Mouse (Mus musculus): ENCODE data around the gene Icam2. TPM values are rescaled to one million over a fixed set of nuclear protein-coding genes. Genes with fewer than 3 reads are reported as not detected.
"Not testable (repeated sequence)": the region's sequence is repeated elsewhere in the genome, so short reads cannot be mapped to it uniquely, and the experiment has no call there.

Icam2 gene
- polyA plus RNA-seq, 1 experiment from 2014 or later = 13.0 TPM

GRCm38 (mm10) chr11:106359350-106359749, 28.5 kb downstream of the Icam2 start:
- no peaks in the 10 kb centered on the region for H3K36me3 ChIP-seq
- no peak overlapping the region for H3K4me2 ChIP-seq
- H3K27me3 ChIP-seq = no peaks in the 10 kb centered on the region
- no peaks in the 10 kb centered on the region for H3K4me1 ChIP-seq (replicated peaks)
- no peak overlapping the region for H3K27ac ChIP-seq (replicated peaks)
- WGBS = 31% methylated on average over 5 of the region's 5 CpGs
- H3K9me3 ChIP-seq = no peaks in the 10 kb centered on the region
- H3K9ac ChIP-seq = no peak overlapping the region
- no peak for ATAC-seq (ENCODE audit: low FRiP score, low read depth)
- no peak overlapping the region for H3K4me3 ChIP-seq

- H3K27ac ChIP-seq (replicated peaks) = no peak overlapping the region
- H3K9ac ChIP-seq = no peak overlapping the region
- no peaks in the 10 kb centered on the region for H3K4me1 ChIP-seq (replicated peaks)
- no peaks in the 10 kb centered on the region for H3K27me3 ChIP-seq
- no peak for ATAC-seq (ENCODE audit: low FRiP score, low read depth)
- H3K9me3 ChIP-seq = no peaks in the 10 kb centered on the region
- WGBS = 77% methylated on average over 19 of the region's 19 CpGs
- no peaks in the 10 kb centered on the region for H3K36me3 ChIP-seq
- no peak overlapping the region for H3K4me2 ChIP-seq
- H3K4me3 ChIP-seq = no peak overlapping the region
Observed at GRCm38 (mm10) chr11:106355382-106356128, 32.3 kb downstream of the Icam2 start.

GRCm38 (mm10) chr11:106354181-106354580, 33.7 kb downstream of the Icam2 start:
- Histone ChIP-seq H3K9me3 (no peaks in the 10 kb centered on the region), H3K4me3 (no peak overlapping the region), H3K27me3 (no peaks in the 10 kb centered on the region), H3K27ac (replicated peaks) (no peak overlapping the region), H3K4me2 (no peak overlapping the region), H3K4me1 (replicated peaks) (no peaks in the 10 kb centered on the region), H3K36me3 (no peaks in the 10 kb centered on the region), H3K9ac (no peak overlapping the region)
- ATAC-seq (ENCODE audit: low FRiP score, low read depth) = no peak
- WGBS = 66% methylated on average over 1 of the region's 1 CpGs

- no peak within 1 kb of the TSS for H3K27ac ChIP-seq (replicated peaks)
- WGBS = 92% methylated on average over 12 of the region's 12 CpGs
- H3K9ac ChIP-seq = no peak within 1 kb of the TSS
- H3K9me3 ChIP-seq = no peaks in the 10 kb centered on the region
- H3K4me2 ChIP-seq = no peak within 1 kb of the TSS
- H3K4me1 ChIP-seq (replicated peaks) = no peaks in the 10 kb centered on the region
- ATAC-seq (ENCODE audit: low FRiP score, low read depth) = no peak
- no peaks in the 10 kb centered on the region for H3K36me3 ChIP-seq
- H3K4me3 ChIP-seq = no peak within 1 kb of the TSS
- H3K27me3 ChIP-seq = no peaks in the 10 kb centered on the region
Observed at GRCm38 (mm10) chr11:106353188-106353587, 34.7 kb downstream of the Icam2 start, which contains the start of gene Scn4a. TSS of gene Scn4a (minus strand) at chr11:106353288.

- no peak overlapping the region for H3K4me2 ChIP-seq
- H3K27ac ChIP-seq (replicated peaks) = no peak overlapping the region
- H3K4me3 ChIP-seq = no peak overlapping the region
- no peaks in the 10 kb centered on the region for H3K4me1 ChIP-seq (replicated peaks)
- no peaks in the 10 kb centered on the region for H3K36me3 ChIP-seq
- no peaks in the 10 kb centered on the region for H3K9me3 ChIP-seq
- WGBS = 75% methylated on average over 4 of the region's 4 CpGs
- no peak overlapping the region for H3K9ac ChIP-seq
- no peaks in the 10 kb centered on the region for H3K27me3 ChIP-seq
- ATAC-seq (ENCODE audit: low FRiP score, low read depth) = no peak
Observed at GRCm38 (mm10) chr11:106351941-106352340, 35.9 kb downstream of the Icam2 start.

GRCm38 (mm10) chr11:106351253-106351652, 36.6 kb downstream of the Icam2 start:
- no peaks in the 10 kb centered on the region for H3K27me3 ChIP-seq
- H3K9me3 ChIP-seq = no peaks in the 10 kb centered on the region
- H3K4me2 ChIP-seq = no peak overlapping the region
- 68% methylated on average over 3 of the region's 3 CpGs for WGBS
- no peak for ATAC-seq (ENCODE audit: low FRiP score, low read depth)
- H3K27ac ChIP-seq (replicated peaks) = no peak overlapping the region
- no peak overlapping the region for H3K4me3 ChIP-seq
- H3K4me1 ChIP-seq (replicated peaks) = no peaks in the 10 kb centered on the region
- H3K36me3 ChIP-seq = no peaks in the 10 kb centered on the region
- no peak overlapping the region for H3K9ac ChIP-seq

GRCm38 (mm10) chr11:106350853-106351252, 37.0 kb downstream of the Icam2 start:
- H3K27ac ChIP-seq (replicated peaks) = no peak overlapping the region
- H3K4me3 ChIP-seq = no peak overlapping the region
- no peak overlapping the region for H3K9ac ChIP-seq
- no peak for ATAC-seq (ENCODE audit: low FRiP score, low read depth)
- WGBS = 55% methylated on average over 5 of the region's 5 CpGs
- H3K9me3 ChIP-seq = no peaks in the 10 kb centered on the region
- H3K4me1 ChIP-seq (replicated peaks) = no peaks in the 10 kb centered on the region
- no peak overlapping the region for H3K4me2 ChIP-seq
- H3K27me3 ChIP-seq = no peaks in the 10 kb centered on the region
- no peaks in the 10 kb centered on the region for H3K36me3 ChIP-seq

- H3K27ac ChIP-seq (replicated peaks) = no peak overlapping the region
- no peak overlapping the region for H3K9ac ChIP-seq
- H3K4me3 ChIP-seq = no peak overlapping the region
- no peaks in the 10 kb centered on the region for H3K4me1 ChIP-seq (replicated peaks)
- H3K4me2 ChIP-seq = no peak overlapping the region
- no peaks in the 10 kb centered on the region for H3K9me3 ChIP-seq
- WGBS = 88% methylated on average over 6 of the region's 6 CpGs
- ATAC-seq (ENCODE audit: low FRiP score, low read depth) = no peak
- H3K36me3 ChIP-seq = no peaks in the 10 kb centered on the region
- no peaks in the 10 kb centered on the region for H3K27me3 ChIP-seq
Observed at GRCm38 (mm10) chr11:106349772-106350171, 38.1 kb downstream of the Icam2 start.

- no peaks in the 10 kb centered on the region for H3K36me3 ChIP-seq
- no peaks in the 10 kb centered on the region for H3K9me3 ChIP-seq
- WGBS = 59% methylated on average over 6 of the region's 6 CpGs
- no peak overlapping the region for H3K4me3 ChIP-seq
- no peak overlapping the region for H3K27ac ChIP-seq (replicated peaks)
- no peaks in the 10 kb centered on the region for H3K27me3 ChIP-seq
- no peak overlapping the region for H3K9ac ChIP-seq
- no peak overlapping the region for H3K4me2 ChIP-seq
- no peaks in the 10 kb centered on the region for H3K4me1 ChIP-seq (replicated peaks)
- no peak for ATAC-seq (ENCODE audit: low FRiP score, low read depth)
Observed at GRCm38 (mm10) chr11:106344910-106345309, 43.0 kb downstream of the Icam2 start.

GRCm38 (mm10) chr11:106340990-106341520, 46.8 kb downstream of the Icam2 start:
- 85% methylated on average over 9 of the region's 9 CpGs for WGBS

GRCm38 (mm10) chr11:106339323-106339722, 48.6 kb downstream of the Icam2 start:
- H3K9ac ChIP-seq; H3K4me2 ChIP-seq; H3K36me3 ChIP-seq; H3K4me3 ChIP-seq; H3K27ac ChIP-seq (replicated peaks); H3K27me3 ChIP-seq; H3K9me3 ChIP-seq; ATAC-seq (ENCODE audit: low FRiP score, low read depth); H3K4me1 ChIP-seq (replicated peaks): not testable (repeated sequence)
- 84% methylated on average over 4 of the region's 4 CpGs for WGBS

More at GRCm38 (mm10) chr11:106340990-106341520, 46.8 kb downstream of the Icam2 start:
- Histone ChIP-seq H3K27ac (replicated peaks) (no peak overlapping the region), H3K4me1 (replicated peaks) (no peaks in the 10 kb centered on the region), H3K9ac (no peak overlapping the region), H3K36me3 (no peaks in the 10 kb centered on the region), H3K27me3 (no peaks in the 10 kb centered on the region), H3K4me2 (no peak overlapping the region), H3K4me3 (no peak overlapping the region), H3K9me3 (no peaks in the 10 kb centered on the region)
- no peak for ATAC-seq (ENCODE audit: low FRiP score, low read depth)

- no peak for ATAC-seq (ENCODE audit: low FRiP score, low read depth)
- Histone ChIP-seq H3K4me3 (no peak overlapping the region), H3K9ac (no peak overlapping the region), H3K4me1 (replicated peaks) (no peaks in the 10 kb centered on the region), H3K36me3 (no peaks in the 10 kb centered on the region), H3K27ac (replicated peaks) (no peak overlapping the region), H3K27me3 (no peaks in the 10 kb centered on the region), H3K9me3 (no peaks in the 10 kb centered on the region), H3K4me2 (no peak overlapping the region)
- WGBS = 80% methylated on average over 7 of the region's 7 CpGs
Observed at GRCm38 (mm10) chr11:106338870-106339269, 49.0 kb downstream of the Icam2 start.

Measured in hindbrain, embryonic 15.5 days (tissue).